Mouse (Mus musculus): ENCODE results near the gene Lrmp.

DNA sequence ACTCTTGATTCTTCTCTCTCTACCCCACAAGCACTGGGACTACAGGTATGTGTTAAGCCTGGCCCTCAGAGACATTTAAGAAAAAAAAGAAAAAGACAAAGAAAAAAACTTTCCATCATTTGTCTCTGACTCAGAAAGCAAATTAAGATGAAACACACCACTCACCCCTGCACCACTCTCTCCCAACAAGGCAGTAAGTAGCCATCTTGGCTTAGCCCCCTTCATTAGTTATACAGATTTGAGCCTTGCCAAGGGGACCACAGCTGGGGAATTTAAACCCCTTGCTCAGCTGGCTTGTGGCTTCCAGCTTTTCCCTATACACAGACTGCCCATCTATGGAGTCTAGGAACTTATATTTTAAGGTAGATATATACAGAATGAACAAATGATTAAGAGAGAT, 41.0 kb upstream of the Lrmp start:
- TF ChIP-seq CTCF (IDR thresholded peaks at IDR 0.05; ENCODE audit: extremely low read depth, insufficient read depth, low read length) = no peak
- TF ChIP-seq POLR2A (IDR thresholded peaks at IDR 0.05; ENCODE audit: extremely low read depth, insufficient read depth, low read length) = no peak
